Mouse (Mus musculus) spleen, postnatal 10 days (tissue): ENCODE results near the gene Macf1.
"Not testable (repeated sequence)": the region's sequence is repeated elsewhere in the genome, so short reads cannot be mapped to it uniquely, and the experiment has no call there.

Experiments
- DNase-seq, 2 experiments: peaks; one replicate each; pipeline ENCODE4 v3.0.0; 2021 to 2022; ENCODE audit warnings: low spot score in 2 of 2

The Macf1 gene

GRCm38 (mm10) chr4:123448015-123448414, 236.1 kb downstream of the Macf1 start:
- no peak for DNase-seq

- no peak for DNase-seq
These were observed 236.9 kb downstream of the Macf1 start for GRCm38 (mm10) chr4:123447251-123447650.

GRCm38 (mm10) chr4:123446754-123447153, 237.4 kb downstream of the Macf1 start:
- DNase-seq = no peak

GRCm38 (mm10) chr4:123446221-123446620, 237.9 kb downstream of the Macf1 start:
- DNase-seq = not testable (repeated sequence)

- DNase-seq = no peak
These were observed 245.7 kb downstream of the Macf1 start for GRCm38 (mm10) chr4:123438414-123438813.

GRCm38 (mm10) chr4:123433171-123433570, 251.0 kb downstream of the Macf1 start:
- no peak for DNase-seq

- no peak for DNase-seq
These were observed 252.2 kb downstream of the Macf1 start for GRCm38 (mm10) chr4:123431936-123432335.

GRCm38 (mm10) chr4:123427900-123428684, 256.1 kb downstream of the Macf1 start:
- DNase-seq = no peak

- no peak for DNase-seq
These were observed 256.8 kb downstream of the Macf1 start for GRCm38 (mm10) chr4:123427271-123427899.

GRCm38 (mm10) chr4:123426429-123427080, 257.6 kb downstream of the Macf1 start:
- no peak for DNase-seq

- no peak for DNase-seq
These were observed 258.4 kb downstream of the Macf1 start for GRCm38 (mm10) chr4:123425672-123426272.

- no peak for DNase-seq
These were observed 260.1 kb downstream of the Macf1 start for GRCm38 (mm10) chr4:123424050-123424449.

- DNase-seq = no peak
These were observed 261.3 kb downstream of the Macf1 start for GRCm38 (mm10) chr4:123422828-123423227.

- DNase-seq = no peak
These were observed 266.1 kb downstream of the Macf1 start for GRCm38 (mm10) chr4:123418032-123418431.

GRCm38 (mm10) chr4:123417478-123417877, 266.7 kb downstream of the Macf1 start:
- DNase-seq = no peak

- no peak for DNase-seq
These were observed 267.3 kb downstream of the Macf1 start for GRCm38 (mm10) chr4:123416829-123417228.

- no peak for DNase-seq
These were observed 268.6 kb downstream of the Macf1 start for GRCm38 (mm10) chr4:123415566-123415965.

GRCm38 (mm10) chr4:123413876-123414275, 270.3 kb downstream of the Macf1 start:
- DNase-seq = no peak

- no peak for DNase-seq
These were observed 271.2 kb downstream of the Macf1 start for GRCm38 (mm10) chr4:123412981-123413380.

GRCm38 (mm10) chr4:123412528-123412878, 271.7 kb downstream of the Macf1 start:
- DNase-seq = no peak

- peak; percentile 46 to 72 for DNase-seq
These were observed 272.2 kb downstream of the Macf1 start for GRCm38 (mm10) chr4:123411732-123412527.
